8 mouse cellular contexts compared by ENCODE assay signal in the genomic region with DNA sequence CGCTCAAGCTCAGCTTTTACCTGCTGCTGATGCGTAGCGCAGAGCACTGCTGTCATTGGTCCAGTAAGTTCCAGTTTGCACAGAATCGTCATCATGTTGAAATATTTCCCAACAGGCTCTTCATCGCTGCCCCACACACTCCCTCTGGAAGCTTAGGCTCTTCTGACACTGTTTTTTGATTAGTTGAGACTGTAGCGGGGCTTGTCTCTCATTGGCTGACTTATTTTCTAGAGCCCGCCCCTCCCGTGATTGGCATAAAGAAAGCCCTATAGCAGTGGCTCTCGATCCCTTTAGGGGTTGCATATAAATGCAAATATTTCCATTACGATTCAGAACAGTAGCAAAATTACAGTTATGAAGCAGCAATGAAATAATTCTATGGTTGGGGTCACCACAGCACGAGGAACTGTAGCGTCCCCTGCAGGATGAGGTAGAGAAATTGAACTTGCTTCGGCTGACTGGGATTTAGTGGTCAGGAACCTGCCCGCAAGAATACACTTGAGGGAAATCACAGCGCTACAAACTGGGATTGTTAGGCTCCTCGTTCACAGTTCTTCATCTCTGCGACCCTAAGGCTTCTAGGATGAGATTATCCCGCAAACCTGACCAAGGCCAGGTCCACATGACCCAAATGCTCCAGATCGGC. TPM values are rescaled to one million over a fixed set of nuclear protein-coding genes. Genes with fewer than 3 reads are reported as not detected.
A peak's percentile ranks its signal among the peaks of the same experiment; 100 is the strongest.
DNase-seq lines count a peak whose midpoint lies in the region; ATAC-seq and TF ChIP-seq lines count a peak whose summit lies in the region.

No protein-coding gene starts in this region.

- DNase-seq in adrenal gland, adult (ENCODE audit: inconsistent age in 2 of 2, low spot score in 1 of 2): peak; percentile 49 to 77
- no peak for DNase-seq in adrenal gland, adult 8-10 months
- peak; percentile 76 to 78 for DNase-seq in cerebellum, adult 18-20 months
- peak; percentile 89 for DNase-seq in forebrain, postnatal 0 days
- DNase-seq in kidney, postnatal 10 days: peak; percentile 56
- DNase-seq in liver, embryonic 14.5 days (ENCODE audit: low read depth in 3 of 3, low spot score in 3 of 3): peak in 1 of 3 experiments; percentile 33
- DNase-seq in neural tube, embryonic 11.5 days (ENCODE audit: low spot score): peak; percentile 68
- no peak for DNase-seq in testis, postnatal 10 days (ENCODE audit: low spot score)

- no peaks in the 10 kb centered on the region for H3K9me3 ChIP-seq in forebrain, postnatal 0 days (ENCODE audit: low read length)
- H3K9me3 ChIP-seq in liver, embryonic 14.5 days (ENCODE audit: control insufficient read depth, low read length): no peaks in the 10 kb centered on the region
- H3K9me3 ChIP-seq in neural tube, embryonic 11.5 days (ENCODE audit: control insufficient read depth, low read length): no peaks in the 10 kb centered on the region

- no peak for TF ChIP-seq EP300 in liver, embryonic 14.5 days (IDR thresholded peaks at IDR 0.05; ENCODE audit: low read depth)

- peak overlapping the region; percentile 41 for H3K4me2 ChIP-seq in forebrain, postnatal 0 days (ENCODE audit: low read depth)
- H3K4me2 ChIP-seq in liver, embryonic 14.5 days (ENCODE audit: low read depth): peak overlapping the region; percentile 34
- peak overlapping the region; percentile 20; the same call in 1 of the 2 replicates for H3K4me2 ChIP-seq in neural tube, embryonic 11.5 days (ENCODE audit: low read depth)

- H3K4me3 ChIP-seq in forebrain, postnatal 0 days (ENCODE audit: low read depth, low read length): peak overlapping the region; percentile 30
- peak overlapping the region in 1 of 2 experiments; percentile 32; a peak in 1 of 4 replicates for H3K4me3 ChIP-seq in liver, embryonic 14.5 days (ENCODE audit: insufficient read depth in 1 of 2, low read depth in 2 of 2, low read length in 2 of 2)
- H3K4me3 ChIP-seq in neural tube, embryonic 11.5 days (ENCODE audit: low read depth, low read length): no peak overlapping the region; the same call in 1 of the 2 replicates

- H3K27me3 ChIP-seq in forebrain, postnatal 0 days (ENCODE audit: insufficient read depth, low read length): peaks cover 3% of the 10 kb centered on the region; the same call in 1 of the 2 replicates
- peaks cover 7% of the 10 kb centered on the region; the same call in 1 of the 2 replicates for H3K27me3 ChIP-seq in liver, embryonic 14.5 days (ENCODE audit: control insufficient read depth, insufficient read depth, low read length)
- peaks cover 16% of the 10 kb centered on the region; the same call in 1 of the 2 replicates for H3K27me3 ChIP-seq in neural tube, embryonic 11.5 days (ENCODE audit: control insufficient read depth, insufficient read depth, low read length)

- peak; percentile 81 for ATAC-seq in forebrain, postnatal 0 days
- ATAC-seq in liver, embryonic 14.5 days (ENCODE audit: insufficient read depth): peak; percentile 38; the same call in 1 of the 2 replicates
- ATAC-seq in neural tube, embryonic 11.5 days (ENCODE audit: insufficient read depth, low FRiP score, low TSS enrichment): no peak

- 34% methylated on average over 19 of the region's 19 CpGs for WGBS in forebrain, postnatal 0 days
- 39% methylated on average over 19 of the region's 19 CpGs for WGBS in liver, embryonic 14.5 days (ENCODE audit: insufficient replicate concordance)
- WGBS in neural tube, embryonic 11.5 days: 37% methylated on average over 19 of the region's 19 CpGs

- peak; percentile 34 for TF ChIP-seq CTCF in forebrain, postnatal 0 days (IDR thresholded peaks at IDR 0.05; ENCODE audit: low read depth)
- no peak for TF ChIP-seq CTCF in liver, embryonic 14.5 days (IDR thresholded peaks at IDR 0.05; ENCODE audit: low read depth)

- no peaks in the 10 kb centered on the region for H3K36me3 ChIP-seq in forebrain, postnatal 0 days (ENCODE audit: insufficient read depth)
- no peaks in the 10 kb centered on the region for H3K36me3 ChIP-seq in liver, embryonic 14.5 days (replicated peaks; ENCODE audit: control insufficient read depth, insufficient read depth, low read depth)
- no peaks in the 10 kb centered on the region for H3K36me3 ChIP-seq in neural tube, embryonic 11.5 days (ENCODE audit: control insufficient read depth, insufficient read depth, low read length)

- 0 out of 2 replicates have a peak, but pooled peaks cover 3% of the 10 kb centered on the region for H3K4me1 ChIP-seq in forebrain, postnatal 0 days (ENCODE audit: insufficient read depth)
- peaks cover 4 to 14% of the 10 kb centered on the region in 2 experiments; a peak in 3 of 4 replicates for H3K4me1 ChIP-seq in liver, embryonic 14.5 days (replicated peaks; ENCODE audit: control insufficient read depth in 2 of 2, insufficient read depth in 2 of 2, low read length in 1 of 2)
- no peaks in the 10 kb centered on the region for H3K4me1 ChIP-seq in neural tube, embryonic 11.5 days (ENCODE audit: control insufficient read depth, insufficient read depth, low read length)

- H3K9ac ChIP-seq in forebrain, postnatal 0 days: no peak overlapping the region
- H3K9ac ChIP-seq in liver, embryonic 14.5 days (replicated peaks): no peak overlapping the region
- no peak overlapping the region for H3K9ac ChIP-seq in neural tube, embryonic 11.5 days (ENCODE audit: low read length)

- no peak overlapping the region for H3K27ac ChIP-seq in forebrain, postnatal 0 days (ENCODE audit: low read depth, low read length)
- no peak overlapping the region for H3K27ac ChIP-seq in liver, embryonic 14.5 days
- H3K27ac ChIP-seq in neural tube, embryonic 11.5 days (ENCODE audit: low read depth, low read length): no peak overlapping the region

RNA-seq across cellular contexts. Expression of a gene that starts 5.3 kb away (rescaled TPM):
- 10 to 100 TPM in 3 of 4 experiments, 1 to 10 TPM in 1; 8.5 to 18.9 (median 13.8) TPM for total RNA-seq in adrenal gland, adult 8-10 months (2022)
- 32.4 and 35.5 TPM in 2 replicates for total RNA-seq in forebrain, postnatal 0 days (2014; rRNA removed)
- polyA plus RNA-seq in forebrain, postnatal 0 days (2015; fragmentation: Nextera tagmentation; extraction: Ambion mirVana): 31.3 and 33.2 TPM in 2 replicates
- polyA plus RNA-seq in liver, embryonic 14.5 days (2012; rRNA removed): 5.4 and 5.6 TPM in 2 replicates
- polyA plus RNA-seq in liver, embryonic 14.5 days (2014; fragmentation: Nextera tagmentation; extraction: Ambion mirVana): 6.2 and 6.8 TPM in 2 replicates
- polyA plus RNA-seq in neural tube, embryonic 11.5 days (2014; fragmentation: Nextera tagmentation; extraction: Ambion mirVana): 20.9 and 21.8 TPM in 2 replicates

RNA-seq across cellular contexts. Expression of a gene that starts 6.1 kb away (rescaled TPM):
- not detected for total RNA-seq in adrenal gland, adult 8-10 months (2022)
- 0.38 and 1.0 TPM in 2 replicates for total RNA-seq in forebrain, postnatal 0 days (2014; rRNA removed)
- polyA plus RNA-seq in forebrain, postnatal 0 days (2015; fragmentation: Nextera tagmentation; extraction: Ambion mirVana): 0.26 and 0.45 TPM in 2 replicates
- not detected in 2 replicates for polyA plus RNA-seq in liver, embryonic 14.5 days (2012; rRNA removed)
- 0.06 TPM in 1 of 2 replicates, not detected in the other for polyA plus RNA-seq in liver, embryonic 14.5 days (2014; fragmentation: Nextera tagmentation; extraction: Ambion mirVana)
- 0.25 and 0.58 TPM in 2 replicates for polyA plus RNA-seq in neural tube, embryonic 11.5 days (2014; fragmentation: Nextera tagmentation; extraction: Ambion mirVana)

RNA-seq across cellular contexts. Expression of a gene that starts 7.0 kb away (rescaled TPM):
- total RNA-seq in adrenal gland, adult 8-10 months (2022): under 1 TPM in 1 of 4 experiments, not detected in 3; 0.46 TPM
- 6.4 and 11.8 TPM in 2 replicates for total RNA-seq in forebrain, postnatal 0 days (2014; rRNA removed)
- 5.6 and 8.2 TPM in 2 replicates for polyA plus RNA-seq in forebrain, postnatal 0 days (2015; fragmentation: Nextera tagmentation; extraction: Ambion mirVana)
- polyA plus RNA-seq in liver, embryonic 14.5 days (2012; rRNA removed): 0.11 TPM in 2 replicates
- not detected in 2 replicates for polyA plus RNA-seq in liver, embryonic 14.5 days (2014; fragmentation: Nextera tagmentation; extraction: Ambion mirVana)
- polyA plus RNA-seq in neural tube, embryonic 11.5 days (2014; fragmentation: Nextera tagmentation; extraction: Ambion mirVana): 2.6 and 3.6 TPM in 2 replicates

RNA-seq across cellular contexts. Expression of a gene that starts 10.9 kb away (rescaled TPM):
- 10 to 100 TPM; 57.1 to 68.1 (median 62.4) TPM for total RNA-seq in adrenal gland, adult 8-10 months (2022)
- total RNA-seq in forebrain, postnatal 0 days (2014; rRNA removed): 59.2 and 60.5 TPM in 2 replicates
- 142 and 152 TPM in 2 replicates for polyA plus RNA-seq in forebrain, postnatal 0 days (2015; fragmentation: Nextera tagmentation; extraction: Ambion mirVana)
- polyA plus RNA-seq in liver, embryonic 14.5 days (2012; rRNA removed): 53.5 and 61.6 TPM in 2 replicates
- polyA plus RNA-seq in liver, embryonic 14.5 days (2014; fragmentation: Nextera tagmentation; extraction: Ambion mirVana): 53.6 and 54.6 TPM in 2 replicates
- polyA plus RNA-seq in neural tube, embryonic 11.5 days (2014; fragmentation: Nextera tagmentation; extraction: Ambion mirVana): 110 and 111 TPM in 2 replicates

RNA-seq across cellular contexts. Expression of a gene that starts 17.9 kb away (rescaled TPM):
- 10 to 100 TPM; 42.7 to 61.4 (median 51.8) TPM for total RNA-seq in adrenal gland, adult 8-10 months (2022)
- total RNA-seq in forebrain, postnatal 0 days (2014; rRNA removed): 65.3 and 72.9 TPM in 2 replicates
- 34.8 and 42.3 TPM in 2 replicates for polyA plus RNA-seq in forebrain, postnatal 0 days (2015; fragmentation: Nextera tagmentation; extraction: Ambion mirVana)
- polyA plus RNA-seq in liver, embryonic 14.5 days (2012; rRNA removed): 9.9 and 14.3 TPM in 2 replicates
- 3.2 and 4.4 TPM in 2 replicates for polyA plus RNA-seq in liver, embryonic 14.5 days (2014; fragmentation: Nextera tagmentation; extraction: Ambion mirVana)
- 4.8 and 5.1 TPM in 2 replicates for polyA plus RNA-seq in neural tube, embryonic 11.5 days (2014; fragmentation: Nextera tagmentation; extraction: Ambion mirVana)

Comparison
In these comparisons a context has a peak if more than half of its experiments do, and no peak if none do; other contexts are left out.
1. DNase-seq: peak in adrenal gland, adult (2 of 2), cerebellum, adult 18-20 months (2 of 2), forebrain, postnatal 0 days (single experiment), kidney, postnatal 10 days (single experiment) and neural tube, embryonic 11.5 days (single experiment); none in adrenal gland, adult 8-10 months (single experiment) and testis, postnatal 10 days (single experiment).
2. Peak in every context shown above with its lines, with median percentiles within 50 percentile points of each other: H3K4me2 ChIP-seq.